In genomic region chr19:10602247-10602769, GRCm38 (mm10) we compare ENCODE assay signal across 1 mouse cellular context.
A peak's percentile ranks its signal among the peaks of the same experiment; 100 is the strongest.
TF ChIP-seq lines count a peak whose summit lies in the region.

No protein-coding gene starts in this region.

TF ChIP-seq in CH12.LX, 34 proteins besides CTCF, POLR2A, EP300 and RAD21 (continued from another document):
- peak; percentile 45; the same call in 1 of the 2 replicates for TF ChIP-seq CHD1 (IDR thresholded peaks at IDR 0.05; ENCODE audit: low read depth, low read length)
- TF ChIP-seq ZNF384 (IDR thresholded peaks at IDR 0.05; ENCODE audit: low read depth, low read length) = peak; percentile 78
